Mouse (Mus musculus) adrenal gland, adult 2 months (tissue): Measurements from ENCODE around the gene Miga1. TPM values are rescaled to one million over a fixed set of nuclear protein-coding genes. Genes with fewer than 3 reads are reported as not detected.
A peak's percentile ranks its signal among the peaks of the same experiment; 100 is the strongest.
"Not testable (repeated sequence)": the region's sequence is repeated elsewhere in the genome, so short reads cannot be mapped to it uniquely, and the experiment has no call there.

Source experiments
- DNase-seq: peaks from one replicate; pipeline ENCODE4 v3.0.0; 2021
- polyA plus RNA-seq: library from polyadenylated mRNA; depleted of rRNA; stranded (reverse); fragments of >200 nt; gene quantifications from 2 replicates; pipeline ENCODE4 v1.2.3, GENCODE M21; 2012
- total RNA-seq, 2 experiments: library from RNA; stranded (reverse); gene quantifications; 2 replicates each; pipeline ENCODE4 v1.2.3; 2021

Miga1 gene
- total and polyA plus RNA-seq, 3 experiments, result 6.5 to 12.3 (median 8.4) TPM

- no peak for DNase-seq
These were observed 18.3 kb downstream of the Miga1 start for GRCm38 (mm10) chr3:152321765-152322547.

- peak; percentile 8 for DNase-seq
These were observed 19.1 kb downstream of the Miga1 start for GRCm38 (mm10) chr3:152320972-152321645.

GRCm38 (mm10) chr3:152316447-152317173 is 23.6 kb downstream of the Miga1 start:
- not testable (repeated sequence) for DNase-seq

GRCm38 (mm10) chr3:152315613-152316012 is 24.6 kb downstream of the Miga1 start:
- peak; percentile 88 for DNase-seq

- not testable (repeated sequence) for DNase-seq
These were observed 25.5 kb downstream of the Miga1 start for GRCm38 (mm10) chr3:152314666-152315065.

- DNase-seq, result no peak
These were observed 31.0 kb downstream of the Miga1 start for GRCm38 (mm10) chr3:152309250-152309645.

- peak; percentile 47 for DNase-seq
These were observed 31.5 kb downstream of the Miga1 start for GRCm38 (mm10) chr3:152308485-152309249.

- no peak for DNase-seq
These were observed 34.2 kb downstream of the Miga1 start for GRCm38 (mm10) chr3:152305971-152306370.

GRCm38 (mm10) chr3:152305080-152305479 is 35.1 kb downstream of the Miga1 start:
- DNase-seq, result no peak

- peak; percentile 5 for DNase-seq
These were observed 36.0 kb downstream of the Miga1 start for GRCm38 (mm10) chr3:152304093-152304815.

GRCm38 (mm10) chr3:152302991-152303390 is 37.2 kb downstream of the Miga1 start:
- DNase-seq, result no peak

- no peak for DNase-seq
These were observed 39.5 kb downstream of the Miga1 start for GRCm38 (mm10) chr3:152300376-152301337.

GRCm38 (mm10) chr3:152295896-152296295 is 44.3 kb downstream of the Miga1 start:
- DNase-seq, result no peak

- DNase-seq, result no peak
These were observed 45.8 kb downstream of the Miga1 start for GRCm38 (mm10) chr3:152294400-152294799.

GRCm38 (mm10) chr3:152293530-152294181 is 46.6 kb downstream of the Miga1 start:
- DNase-seq, result no peak

GRCm38 (mm10) chr3:152291895-152292294 is 48.3 kb downstream of the Miga1 start:
- no peak for DNase-seq

GRCm38 (mm10) chr3:152290175-152290798 is 49.9 kb downstream of the Miga1 start:
- DNase-seq, result no peak

- peak; percentile 78 for DNase-seq
These were observed 51.5 kb downstream of the Miga1 start for GRCm38 (mm10) chr3:152288740-152289139.

GRCm38 (mm10) chr3:152288276-152288675 is 51.9 kb downstream of the Miga1 start:
- DNase-seq, result no peak
